15 mouse cellular contexts compared by ENCODE assay signal in the genomic region with DNA sequence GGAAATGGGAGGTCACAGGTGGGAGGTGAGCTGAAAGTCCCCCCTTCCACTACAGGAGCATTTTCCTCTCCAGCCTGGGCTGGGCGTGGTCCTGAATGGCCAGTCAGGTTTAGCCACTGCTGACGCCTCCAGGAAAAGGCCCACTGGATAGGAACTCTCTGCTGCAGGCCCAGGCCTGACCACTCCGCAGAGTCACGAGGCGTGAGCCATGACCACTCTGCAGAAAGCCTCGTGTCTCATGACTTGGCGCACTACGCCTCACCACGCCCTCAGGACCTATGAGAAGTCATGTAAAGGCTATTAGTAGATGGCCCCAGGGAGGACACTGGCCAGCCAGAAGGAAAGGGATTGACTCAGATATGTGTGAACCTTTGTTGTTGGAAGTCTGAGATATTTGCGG. TPM values are rescaled to one million over a fixed set of nuclear protein-coding genes. Genes with fewer than 3 reads are reported as not detected.
A peak's percentile ranks its signal among the peaks of the same experiment; 100 is the strongest.
DNase-seq lines count a peak whose midpoint lies in the region; ATAC-seq and TF ChIP-seq lines count a peak whose summit lies in the region.
"Had no signal": no experiment of that assay in that cellular context is flagged by ENCODE, and none has a peak within 500 bp of the region (broad histone marks: within the 10 kb centered on the region; RNA-seq: fewer than 3 reads in every experiment).

No protein-coding gene starts in this region.

- DNase-seq in kidney, adult 2 months: no peak
- DNase-seq in 3134 (ENCODE audit: extremely low read depth, insufficient read length, low spot score): peak; percentile 38
- peak; percentile 15 for DNase-seq in 3T3-L1 (ENCODE audit: low read depth, low spot score)
- DNase-seq in midbrain, embryonic 14.5 days: no peak
- DNase-seq in right cerebral cortex, postnatal 36 days (ENCODE audit: low spot score in 2 of 2): no peak
- DNase-seq in cerebellum, adult 18-20 months: no peak
- DNase-seq: cerebellum, adult 11 months; cerebellum, postnatal 36 days; thymus, adult 2 months had no signal

- H3K4me1 ChIP-seq in kidney, embryonic 16.5 days (ENCODE audit: insufficient read depth, low read length): peaks cover 3% of the 10 kb centered on the region; the same call in 1 of the 2 replicates
- H3K4me1 ChIP-seq in kidney, adult 2 months (ENCODE audit: control insufficient read depth, insufficient read depth, low read length): no peaks in the 10 kb centered on the region
- H3K4me1 ChIP-seq in midbrain, embryonic 14.5 days (ENCODE audit: control insufficient read depth, insufficient read depth, low read length): peaks cover 18% of the 10 kb centered on the region

- H3K4me3 ChIP-seq in kidney, embryonic 16.5 days (ENCODE audit: low read length): no peak overlapping the region
- no peak overlapping the region for H3K4me3 ChIP-seq in kidney, adult 2 months (ENCODE audit: insufficient read depth, low read depth, low read length)
- no peak overlapping the region for H3K4me3 ChIP-seq in midbrain, embryonic 14.5 days (replicated peaks; ENCODE audit: low read depth, low read length)
- H3K4me3 ChIP-seq: heart, embryonic 12.5 days; myocyte had no signal

- H3K27me3 ChIP-seq in kidney, embryonic 16.5 days (ENCODE audit: insufficient read depth, low read length): 0 out of 2 replicates have a peak, but pooled peaks cover 3% of the 10 kb centered on the region
- no peaks in the 10 kb centered on the region for H3K27me3 ChIP-seq in kidney, adult 2 months (replicated peaks; ENCODE audit: control insufficient read depth, insufficient read depth, low read length)
- no peaks in the 10 kb centered on the region for H3K27me3 ChIP-seq in midbrain, embryonic 14.5 days (ENCODE audit: control insufficient read depth, insufficient read depth, low read length)

- no peak overlapping the region for H3K4me2 ChIP-seq in kidney, embryonic 16.5 days (replicated peaks; ENCODE audit: low read depth, low read length)
- H3K4me2 ChIP-seq in midbrain, embryonic 14.5 days (ENCODE audit: low read length): no peak overlapping the region

- TF ChIP-seq CTCF in kidney, adult 2 months (conservative IDR thresholded peaks at IDR 0.05; ENCODE audit: insufficient read depth, insufficient read length, low read depth, low read length): no peak

- TF ChIP-seq POLR2A in kidney, adult 2 months (IDR thresholded peaks at IDR 0.05; ENCODE audit: low read depth, low read length): no peak

- H3K36me3 ChIP-seq in kidney, embryonic 16.5 days (ENCODE audit: insufficient read depth, low read length): no peaks in the 10 kb centered on the region
- H3K36me3 ChIP-seq in kidney, adult 2 months (ENCODE audit: control insufficient read depth, insufficient read depth, low read length): no peaks in the 10 kb centered on the region
- no peaks in the 10 kb centered on the region for H3K36me3 ChIP-seq in midbrain, embryonic 14.5 days (ENCODE audit: control insufficient read depth, insufficient read depth, low read length)
- H3K36me3 ChIP-seq: forebrain, embryonic 10.5 days; heart, embryonic 12.5 days had no signal

- H3K27ac ChIP-seq in kidney, embryonic 16.5 days (ENCODE audit: low read length): no peak overlapping the region
- no peak overlapping the region for H3K27ac ChIP-seq in kidney, adult 2 months (ENCODE audit: insufficient read depth, low read depth, low read length)
- H3K27ac ChIP-seq in midbrain, embryonic 14.5 days (replicated peaks; ENCODE audit: low read depth, low read length): peak overlapping the region; percentile 75; the same call in 1 of the 2 replicates
- H3K27ac ChIP-seq: macrophage had no signal

- H3K9me3 ChIP-seq in kidney, embryonic 16.5 days (ENCODE audit: low read length): no peaks in the 10 kb centered on the region
- H3K9me3 ChIP-seq in midbrain, embryonic 14.5 days (ENCODE audit: control insufficient read depth, low read length): no peaks in the 10 kb centered on the region
- H3K9me3 ChIP-seq: forebrain, embryonic 10.5 days; heart, embryonic 12.5 days had no signal

- WGBS in kidney, embryonic 16.5 days: 62% methylated on average over 10 of the region's 10 CpGs
- 65% methylated on average over 10 of the region's 10 CpGs for WGBS in kidney, adult 2 months
- 84% methylated on average over 10 of the region's 10 CpGs for WGBS in midbrain, embryonic 14.5 days

- ATAC-seq in kidney, embryonic 16.5 days (ENCODE audit: low FRiP score, low TSS enrichment): peak; percentile 31; the same call in 1 of the 2 replicates
- ATAC-seq in midbrain, embryonic 14.5 days (ENCODE audit: low FRiP score, low TSS enrichment): no peak
- ATAC-seq in inflammation-experienced regulatory T-cells, adult 6 months: no peak

- H3K9ac ChIP-seq in kidney, embryonic 16.5 days (replicated peaks; ENCODE audit: low read length): no peak overlapping the region
- no peak overlapping the region for H3K9ac ChIP-seq in midbrain, embryonic 14.5 days (replicated peaks; ENCODE audit: low read length)
- H3K9ac ChIP-seq: heart, embryonic 12.5 days had no signal

RNA-seq across cellular contexts. Expression of gene Nfasc, which starts 23.6 kb away (rescaled TPM):
- 0.45 and 0.67 TPM in 2 replicates for polyA plus RNA-seq in kidney, embryonic 16.5 days (2015; fragmentation: Nextera tagmentation; extraction: Ambion mirVana)
- polyA plus RNA-seq in kidney, adult 2 months (2012; rRNA removed): 0.08 and 0.20 TPM in 2 replicates
- 37.8 and 48.6 TPM in 2 replicates for polyA plus RNA-seq in midbrain, embryonic 14.5 days (2014; fragmentation: Nextera tagmentation; extraction: Ambion mirVana)
- not detected for polyA plus RNA-seq in inflammation-experienced regulatory T-cells, adult 6 months (2017; shearing (Covaris generic))
- polyA plus RNA-seq: macrophage, myocyte had no signal

Comparison
In these comparisons a context has a peak if more than half of its experiments do, and no peak if none do; other contexts are left out.
1. DNase-seq: peak in 3134 (single experiment) and 3T3-L1 (single experiment); none in kidney, adult 2 months (single experiment), midbrain, embryonic 14.5 days (single experiment), right cerebral cortex, postnatal 36 days (0 of 2) and cerebellum, adult 18-20 months (0 of 2).
2. RNA of gene Nfasc, which starts 23.6 kb away (polyA plus RNA-seq): 37.8 to 48.6 TPM in midbrain, embryonic 14.5 days; 0.45 to 0.67 TPM in kidney, embryonic 16.5 days, 0.08 to 0.20 TPM in kidney, adult 2 months and not detected in inflammation-experienced regulatory T-cells, adult 6 months; every median in the first group is over 10 times any median in the second.